Mouse (Mus musculus) heart, embryonic 14.5 days (tissue): Measurements from ENCODE around the gene Glis2. TPM values are rescaled to one million over a fixed set of nuclear protein-coding genes. Genes with fewer than 3 reads are reported as not detected.

Experiments used
- ATAC-seq: fragments of 200-750 bp; cut with Nextera tagmentation; 2 replicates; pipeline ENCODE4 v1.8.0; 2017; ENCODE audit warnings: low read depth, moderate TSS enrichment; ENCODE audit not compliant: insufficient number of reproducible peaks, insufficient read depth, low FRiP score
- H3K27ac ChIP-seq, 2 experiments: fragments of 200-500 bp in 1 of 2; fragments of 300-500 bp in 1 of 2; sonication (generic) in 1 of 2; replicated peaks in 1 of 2; 2 replicates each; pipeline ENCODE4 v1.5.1; 2012 to 2014; ENCODE audit warnings: low read depth in 2 of 2, low read length in 2 of 2, control low read depth in 1 of 2, mild to moderate bottlenecking in 1 of 2, mixed read lengths in 1 of 2; ENCODE audit not compliant: control insufficient read depth in 1 of 2, insufficient read depth in 1 of 2
- H3K27me3 ChIP-seq: fragments of 300-500 bp; sonication (generic); 2 replicates; pipeline ENCODE4 v1.6.1; 2014; ENCODE audit warnings: mild to moderate bottlenecking, low read length, control low read depth; ENCODE audit not compliant: control insufficient read depth, insufficient read depth
- H3K36me3 ChIP-seq: fragments of 300-500 bp; sonication (generic); 2 replicates; pipeline ENCODE4 v1.6.1; 2014; ENCODE audit warnings: mild to moderate bottlenecking, control low read depth, low read length, mixed read lengths; ENCODE audit not compliant: control insufficient read depth, insufficient read depth
- H3K4me1 ChIP-seq, 2 experiments: fragments of 200-500 bp in 1 of 2; fragments of 300-500 bp in 1 of 2; sonication (generic) in 1 of 2; 2 replicates each; pipeline ENCODE4 v1.6.1; 2012 to 2014; ENCODE audit warnings: low read length in 2 of 2, control low read depth in 1 of 2, mixed read lengths in 1 of 2; ENCODE audit not compliant: control insufficient read depth in 2 of 2, insufficient read depth in 2 of 2
- H3K4me2 ChIP-seq: fragments of 300-500 bp; sonication (generic); 2 replicates; pipeline ENCODE4 v1.6.1; 2014; ENCODE audit warnings: mild to moderate bottlenecking, low read length
- H3K4me3 ChIP-seq, 2 experiments: fragments of 200-500 bp in 1 of 2; fragments of 300-500 bp in 1 of 2; sonication (generic) in 1 of 2; 2 replicates each; pipeline ENCODE4 v1.5.1; 2012 to 2014; ENCODE audit warnings: low read length in 2 of 2, mild to moderate bottlenecking in 2 of 2, control low read depth in 1 of 2, low read depth in 1 of 2, moderate library complexity in 1 of 2; ENCODE audit not compliant: control insufficient read depth in 1 of 2, insufficient read depth in 1 of 2
- H3K9ac ChIP-seq: fragments of 300-500 bp; sonication (generic); 2 replicates; pipeline ENCODE4 v1.6.1; 2014; ENCODE audit warnings: mild to moderate bottlenecking, low read length
- H3K9me3 ChIP-seq: fragments of 300-500 bp; sonication (generic); 2 replicates; pipeline ENCODE4 v1.6.1; 2016; ENCODE audit warnings: low read length, control low read depth; ENCODE audit not compliant: control insufficient read depth
- WGBS: fragments of 180-500 bp; shearing (Covaris S2); extraction: QIAGEN DNeasy Blood & Tissue Kit; methylation state at CpG from one replicate; pipeline ENCODE4 v1.1.7; 2014; 5-methylcytosine and 5-hydroxymethylcytosine counted together
- polyA plus RNA-seq: library from polyadenylated mRNA; unstranded; fragments of >200 nt; fragmentation: Nextera tagmentation; extraction: Ambion mirVana; gene quantifications from 2 replicates; pipeline ENCODE4 v1.2.1, GENCODE M21; 2014

Glis2 gene
- polyA plus RNA-seq, result 17.8 and 21.4 TPM in 2 replicates

DNA sequence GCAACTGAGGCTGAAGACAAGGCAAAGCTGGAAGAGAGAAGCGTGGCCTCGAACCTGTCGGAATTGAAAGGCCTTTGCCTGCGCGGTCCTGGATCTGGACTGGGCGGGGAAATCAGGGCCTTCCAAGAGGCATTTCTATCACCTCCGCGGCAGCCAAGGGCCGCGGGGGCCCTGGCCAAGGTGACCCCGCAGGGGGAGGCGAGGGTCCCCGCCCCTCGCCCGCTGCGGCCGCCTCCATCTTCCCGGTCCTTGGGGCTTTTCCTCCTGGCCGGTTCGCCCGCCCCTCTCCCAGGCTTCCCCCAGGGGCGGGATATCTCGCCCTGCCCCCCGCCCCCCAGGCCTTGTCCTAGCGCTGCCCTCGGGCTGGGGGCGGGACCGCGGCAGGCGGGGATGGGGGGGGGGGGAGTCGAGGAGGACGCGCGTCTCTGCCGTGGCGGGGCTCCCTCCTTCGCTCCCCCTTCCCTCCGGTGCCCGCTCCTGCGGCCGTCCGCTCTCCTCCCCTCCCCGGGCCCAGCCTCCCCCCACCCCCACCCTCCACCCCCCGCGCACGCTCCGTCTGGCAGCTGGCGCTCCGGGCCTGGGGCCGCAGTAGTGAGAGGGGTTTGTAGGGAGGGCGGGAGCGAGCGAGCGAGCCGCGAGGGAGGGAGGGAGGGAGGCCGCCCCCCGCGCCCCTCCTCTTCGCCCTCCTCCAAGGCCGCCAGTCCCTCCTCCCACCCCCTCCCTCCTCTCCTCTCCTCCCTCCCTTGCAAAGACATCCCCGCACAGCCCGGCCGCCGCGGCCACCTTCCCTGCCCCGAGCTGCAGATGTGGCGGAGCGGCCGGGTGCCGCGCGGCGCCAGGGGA lies at the start of gene Glis2:
TSS of gene Glis2 (plus strand) at position 743 of the 843 bp plus-strand sequence.
- 0% methylated on average over 27 of the region's 74 CpGs for WGBS
- peak within 1 kb of the TSS; percentile 76 to 85 for H3K4me3 ChIP-seq
- peak within 1 kb of the TSS; percentile 96 for H3K9ac ChIP-seq
- H3K27me3 ChIP-seq, result no peaks in the 10 kb centered on the region
- H3K4me2 ChIP-seq, result peak within 1 kb of the TSS; percentile 91
- peaks cover 21% of the 10 kb centered on the region for H3K36me3 ChIP-seq
- peaks cover 44 to 46% of the 10 kb centered on the region in 2 experiments for H3K4me1 ChIP-seq
- H3K9me3 ChIP-seq, result no peaks in the 10 kb centered on the region
- peak; percentile 86 for ATAC-seq
- peak within 1 kb of the TSS; percentile 94 to 96 for H3K27ac ChIP-seq

DNA sequence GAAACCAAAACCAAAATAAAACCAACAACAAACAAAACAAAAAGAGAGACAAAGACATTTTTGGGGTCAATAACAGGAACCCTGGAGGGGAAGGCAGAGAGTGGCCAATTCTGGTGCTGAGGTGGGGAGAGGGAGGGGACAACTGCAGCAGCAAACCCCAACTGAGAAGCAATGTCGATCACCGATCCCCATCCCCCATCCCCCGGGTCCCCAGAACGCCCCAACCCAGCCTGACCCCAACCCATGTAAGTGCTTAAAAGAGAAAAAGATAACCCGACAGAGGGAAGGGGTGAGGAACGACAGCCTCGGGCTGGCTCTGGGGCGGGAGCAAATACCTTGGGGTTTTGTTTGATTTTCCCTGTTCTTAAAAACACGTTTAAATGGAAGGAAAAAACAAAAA lies 49.7 kb upstream of the Glis2 start:
- peaks cover 51% of the 10 kb centered on the region for H3K36me3 ChIP-seq
- H3K27ac ChIP-seq, result no peak overlapping the region
- ATAC-seq, result no peak
- H3K9me3 ChIP-seq, result no peaks in the 10 kb centered on the region
- peaks cover 3 to 8% of the 10 kb centered on the region in 2 experiments; a peak in 3 of 4 replicates for H3K4me1 ChIP-seq
- H3K9ac ChIP-seq, result no peak overlapping the region
- no peak overlapping the region for H3K4me2 ChIP-seq
- WGBS, result 68% methylated on average over 9 of the region's 9 CpGs
- H3K27me3 ChIP-seq, result no peaks in the 10 kb centered on the region
- H3K4me3 ChIP-seq, result no peak overlapping the region

- Histone ChIP-seq H3K4me1 (peaks cover 3 to 5% of the 10 kb centered on the region in 2 experiments; a peak in 3 of 4 replicates), H3K36me3 (peaks cover 63% of the 10 kb centered on the region), H3K4me2 (no peak overlapping the region)
These were observed 47.7 kb upstream of the Glis2 start for GRCm38 (mm10) chr16:4546838-4547237.

DNA sequence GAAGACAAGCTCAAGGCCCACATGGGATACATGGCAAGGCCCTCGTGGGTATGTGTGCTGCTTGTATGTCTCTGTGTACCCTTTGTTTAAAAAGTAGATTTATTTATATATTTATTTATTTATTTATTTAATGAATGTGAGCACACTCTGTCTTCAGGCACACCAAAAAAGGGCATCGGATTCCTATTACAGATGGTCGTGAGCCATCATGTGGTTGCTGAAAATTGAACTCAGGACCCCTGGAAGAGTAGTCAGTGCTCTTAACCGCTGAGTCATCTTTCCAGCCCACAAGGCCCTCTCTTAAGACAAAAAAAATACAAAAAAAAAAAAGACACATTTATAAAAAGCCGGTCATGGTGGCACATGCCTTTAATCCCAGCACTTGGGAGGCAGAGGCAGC lies 46.9 kb upstream of the Glis2 start:
- no peak overlapping the region for H3K4me2 ChIP-seq
- H3K27me3 ChIP-seq, result no peaks in the 10 kb centered on the region
- ATAC-seq, result no peak
- no peak overlapping the region for H3K27ac ChIP-seq
- peaks cover 2 to 4% of the 10 kb centered on the region in 2 experiments for H3K4me1 ChIP-seq
- no peak overlapping the region for H3K9ac ChIP-seq
- peaks cover 64% of the 10 kb centered on the region for H3K36me3 ChIP-seq
- no peak overlapping the region for H3K4me3 ChIP-seq
- H3K9me3 ChIP-seq, result no peaks in the 10 kb centered on the region
- WGBS, result 88% methylated on average over 5 of the region's 5 CpGs

More at GRCm38 (mm10) chr16:4546838-4547237, 47.7 kb upstream of the Glis2 start:
- Histone ChIP-seq H3K4me3 (no peak overlapping the region), H3K27me3 (no peaks in the 10 kb centered on the region), H3K27ac (no peak overlapping the region), H3K9me3 (no peaks in the 10 kb centered on the region), H3K9ac (no peak overlapping the region)
- WGBS, result 95% methylated on average over 8 of the region's 8 CpGs
- ATAC-seq, result no peak

DNA sequence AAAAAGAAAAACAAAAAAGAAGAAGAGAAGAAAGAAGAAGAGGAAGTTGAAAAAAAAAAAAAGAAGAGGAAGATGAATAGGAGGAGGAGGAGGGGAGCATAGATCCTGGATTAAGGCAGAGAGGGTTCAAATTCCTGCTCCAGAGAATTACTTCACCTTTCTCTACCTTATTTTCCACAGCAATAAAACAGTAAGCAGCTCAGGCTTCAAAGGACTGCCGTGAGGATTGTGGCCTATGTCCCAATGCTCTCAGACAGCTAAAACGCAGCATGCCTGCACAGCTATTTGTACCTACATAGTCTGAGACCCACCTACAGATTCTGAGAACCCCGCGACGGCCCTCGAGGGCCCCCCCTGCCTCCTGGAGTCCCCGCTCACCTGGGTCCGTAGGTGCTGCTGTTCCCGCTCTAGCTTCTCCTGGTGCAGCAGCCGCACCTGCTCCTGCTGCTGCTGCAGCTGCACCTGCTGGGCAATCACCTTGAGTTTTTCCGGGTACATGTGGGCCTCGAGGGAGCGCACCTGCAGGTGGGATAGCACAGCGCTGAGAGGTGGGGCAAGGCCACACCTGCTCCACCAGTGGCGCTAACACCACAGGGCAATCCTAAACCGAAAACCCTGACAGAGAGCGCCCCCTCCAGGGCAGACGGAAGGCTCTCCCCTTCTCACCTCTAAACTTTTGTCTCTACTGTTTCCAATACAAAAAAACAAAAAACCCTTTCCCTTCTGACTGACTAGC lies 45.4 kb upstream of the Glis2 start:
- H3K27me3 ChIP-seq, result no peaks in the 10 kb centered on the region
- no peak overlapping the region for H3K4me3 ChIP-seq
- ATAC-seq, result no peak
- H3K4me2 ChIP-seq, result no peak overlapping the region
- H3K36me3 ChIP-seq, result peaks cover 64% of the 10 kb centered on the region
- no peak overlapping the region for H3K9ac ChIP-seq
- 91% methylated on average over 18 of the region's 18 CpGs for WGBS
- no peak overlapping the region for H3K27ac ChIP-seq
- no peaks in the 10 kb centered on the region for H3K9me3 ChIP-seq
- peaks cover 14 to 15% of the 10 kb centered on the region in 2 experiments for H3K4me1 ChIP-seq

GRCm38 (mm10) chr16:4551056-4551455 lies 43.5 kb upstream of the Glis2 start:
- H3K4me2 ChIP-seq, result no peak overlapping the region
- H3K36me3 ChIP-seq, result peaks cover 47% of the 10 kb centered on the region
- 0 out of 2 replicates have a peak, but pooled peaks have one; percentile 46 for ATAC-seq
- no peak overlapping the region for H3K4me3 ChIP-seq
- no peaks in the 10 kb centered on the region for H3K27me3 ChIP-seq
- no peaks in the 10 kb centered on the region for H3K9me3 ChIP-seq
- H3K27ac ChIP-seq, result no peak overlapping the region
- H3K4me1 ChIP-seq, result peaks cover 14 to 15% of the 10 kb centered on the region in 2 experiments
- WGBS, result 40% methylated on average over 13 of the region's 13 CpGs
- no peak overlapping the region for H3K9ac ChIP-seq

- Histone ChIP-seq H3K27me3 (no peaks in the 10 kb centered on the region), H3K9me3 (0 out of 2 replicates have a peak, but pooled peaks cover 3% of the 10 kb centered on the region), H3K27ac (no peak overlapping the region), H3K4me1 (peaks cover 14 to 20% of the 10 kb centered on the region in 2 experiments), H3K4me2 (no peak overlapping the region), H3K9ac (no peak overlapping the region), H3K4me3 (no peak overlapping the region), H3K36me3 (peaks cover 40% of the 10 kb centered on the region)
- no peak for ATAC-seq
- 88% methylated on average over 12 of the region's 12 CpGs for WGBS
These were observed 42.6 kb upstream of the Glis2 start for GRCm38 (mm10) chr16:4551885-4552284.
